Mouse (Mus musculus) myocyte (in vitro differentiated cells): ENCODE data around the gene Scarf1.

Source experiments
- POLR2A ChIP-seq: IDR thresholded peaks from one replicate; pipeline ENCODE4 v1.6.1; 2011; ENCODE audit warnings: low read depth, mild to moderate bottlenecking, control low read depth, moderate library complexity; ENCODE audit not compliant: insufficient read length
- SRF ChIP-seq: IDR thresholded peaks from one replicate; pipeline ENCODE4 v1.6.1; 2011; ENCODE audit warnings: low read depth; ENCODE audit not compliant: control insufficient read depth, insufficient read length
- TCF12 ChIP-seq: IDR thresholded peaks from one replicate; pipeline ENCODE4 v1.6.1; 2011; ENCODE audit warnings: mild to moderate bottlenecking, control low read depth; ENCODE audit not compliant: poor library complexity, insufficient read depth, severe bottlenecking

- peak; percentile 41 for TF ChIP-seq POLR2A
- TF ChIP-seq SRF, result no peak
- TF ChIP-seq TCF12, result no peak
Observed at GRCm38 (mm10) chr11:75467512-75468215, 45.7 kb upstream of the Scarf1 start.
